Mouse (Mus musculus) bone marrow, adult 2 months (tissue): Measurements from ENCODE around the gene Tulp3. TPM values are rescaled to one million over a fixed set of nuclear protein-coding genes. Genes with fewer than 3 reads are reported as not detected.
A peak's percentile ranks its signal among the peaks of the same experiment; 100 is the strongest.
"Not testable (repeated sequence)": the region's sequence is repeated elsewhere in the genome, so short reads cannot be mapped to it uniquely, and the experiment has no call there.

Experiments
- H3K27ac ChIP-seq: fragments of 200-500 bp; 2 replicates; pipeline ENCODE4 v1.5.1; 2012; ENCODE audit warnings: low read depth, mild to moderate bottlenecking, control low read depth, inconsistent platforms, low read length; ENCODE audit not compliant: control insufficient read depth, poor library complexity, insufficient read depth
- H3K4me1 ChIP-seq: fragments of 200-500 bp; 2 replicates; pipeline ENCODE4 v1.6.1; 2011; ENCODE audit warnings: low read length; ENCODE audit not compliant: control insufficient read depth, insufficient read depth
- H3K4me3 ChIP-seq: fragments of 200-500 bp; replicated peaks from 2 replicates; pipeline ENCODE3; 2011; ENCODE audit warnings: mild to moderate bottlenecking, low read depth, low read length, control low read depth; ENCODE audit not compliant: control insufficient read depth
- CTCF ChIP-seq: fragments of 200-500 bp; IDR thresholded peaks from 2 replicates; pipeline ENCODE4 v1.5.1; 2011; ENCODE audit warnings: low read length, control low read depth; ENCODE audit not compliant: control insufficient read depth, insufficient read depth
- POLR2A ChIP-seq: fragments of 200-500 bp; IDR thresholded peaks from 2 replicates; pipeline ENCODE4 v1.6.1; 2011; ENCODE audit warnings: low read depth, mild to moderate bottlenecking, control low read depth, low read length, borderline replicate concordance; ENCODE audit not compliant: control insufficient read depth
- WGBS: fragments of 180-500 bp; shearing (Covaris S2); methylation state at CpG from one replicate; pipeline ENCODE4 v1.1.7; 2018; 5-methylcytosine and 5-hydroxymethylcytosine counted together
- polyA plus RNA-seq: library from polyadenylated mRNA; stranded (reverse); fragments of >200 nt; gene quantifications from 2 replicates; pipeline ENCODE4 v1.2.4, GENCODE M21; 2011; ENCODE audit warnings: low replicate concordance; ENCODE audit not compliant: missing spikeins, insufficient read depth, insufficient read length

Gene Tulp3
- polyA plus RNA-seq, 1 experiment = 7.1 TPM

DNA sequence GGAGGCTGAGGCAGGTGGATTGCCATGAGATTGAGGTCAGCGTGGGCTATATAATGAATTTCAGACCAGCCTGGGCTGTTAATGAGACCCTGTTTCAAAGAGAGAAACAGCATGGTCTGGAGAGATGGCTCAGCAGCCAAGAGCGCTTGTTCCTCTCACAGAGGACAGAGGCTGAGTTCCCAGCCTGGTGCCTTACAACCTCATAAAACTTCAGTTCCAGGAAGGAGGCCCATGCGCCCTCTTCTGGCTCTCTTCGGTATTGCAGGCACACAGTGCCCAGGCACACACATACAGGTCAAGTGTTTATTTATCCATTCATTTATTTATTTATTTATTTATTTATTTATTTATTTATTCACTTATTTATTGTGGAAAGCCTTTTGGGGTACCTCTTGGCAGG lies 47.3 kb downstream of the Tulp3 start:
- peak; percentile 80 for TF ChIP-seq CTCF
- no peak for TF ChIP-seq POLR2A
- no peak overlapping the region for H3K27ac ChIP-seq
- no peak overlapping the region for H3K4me3 ChIP-seq
- no peaks in the 10 kb centered on the region for H3K4me1 ChIP-seq
- 27% methylated on average over 4 of the region's 4 CpGs for WGBS

GRCm38 (mm10) chr6:128304801-128305200 lies 50.9 kb downstream of the Tulp3 start:
- H3K27ac ChIP-seq = no peak overlapping the region
- 70% methylated on average over 4 of the region's 4 CpGs for WGBS
- no peak for TF ChIP-seq POLR2A
- TF ChIP-seq CTCF = no peak
- no peaks in the 10 kb centered on the region for H3K4me1 ChIP-seq
- H3K4me3 ChIP-seq = no peak overlapping the region

DNA sequence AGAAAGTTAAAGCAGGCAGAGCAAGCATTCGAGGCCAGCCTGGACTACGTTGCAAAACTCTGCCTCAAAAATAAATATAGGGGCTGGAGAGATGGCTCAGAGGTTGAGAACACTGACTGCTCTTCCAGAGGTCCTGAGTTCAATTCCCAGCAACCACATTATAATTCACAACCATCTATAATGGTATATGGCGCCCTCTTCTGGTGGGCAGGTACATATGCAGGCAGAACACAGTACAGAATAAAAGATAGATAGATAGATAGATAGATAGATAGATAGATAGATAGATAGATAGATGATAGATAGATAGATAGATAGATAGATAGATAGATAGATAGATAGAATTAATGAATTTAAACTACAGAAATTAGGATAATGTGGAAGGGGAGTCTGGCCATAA lies 53.0 kb downstream of the Tulp3 start:
- not testable (repeated sequence) for H3K4me1 ChIP-seq, H3K27ac ChIP-seq, H3K4me3 ChIP-seq
- WGBS = 81% methylated on average over 3 of the region's 3 CpGs

DNA sequence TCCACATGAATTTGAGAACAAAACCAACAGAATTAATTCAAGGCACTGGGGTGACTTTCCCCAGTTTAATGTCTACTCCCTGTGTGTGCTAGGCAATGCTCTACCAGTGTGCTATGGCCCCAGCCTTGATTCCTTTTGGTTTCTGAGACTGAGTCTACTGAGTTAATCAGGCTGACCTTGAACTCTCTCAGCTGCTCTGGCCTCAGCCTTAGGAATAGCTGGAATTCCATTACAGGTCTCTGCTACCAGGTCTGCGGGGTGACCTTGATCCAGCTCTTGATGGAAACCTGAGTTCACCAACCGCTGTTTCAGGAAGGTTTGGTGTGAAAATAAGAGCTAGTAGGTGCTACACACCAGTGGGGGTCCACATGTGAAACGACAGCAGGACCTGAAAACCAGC lies 53.8 kb downstream of the Tulp3 start:
- H3K27ac ChIP-seq = no peak overlapping the region
- no peak overlapping the region for H3K4me3 ChIP-seq
- H3K4me1 ChIP-seq = no peaks in the 10 kb centered on the region
- WGBS = 71% methylated on average over 3 of the region's 3 CpGs
- TF ChIP-seq CTCF (no peak), POLR2A (no peak)

GRCm38 (mm10) chr6:128301458-128301857 lies 54.2 kb downstream of the Tulp3 start:
- Histone ChIP-seq H3K4me1 (no peaks in the 10 kb centered on the region), H3K4me3 (no peak overlapping the region), H3K27ac (no peak overlapping the region)
- 54% methylated on average over 11 of the region's 11 CpGs for WGBS
- TF ChIP-seq CTCF (no peak), POLR2A (no peak)

GRCm38 (mm10) chr6:128300134-128301001 lies 55.3 kb downstream of the Tulp3 start, which contains the start of gene Tead4:
Tead4 (minus strand) TSS chr6:128300823.
- WGBS = 1% methylated on average over 80 of the region's 81 CpGs
- no peaks in the 10 kb centered on the region for H3K4me1 ChIP-seq
- TF ChIP-seq POLR2A = no peak
- no peak for TF ChIP-seq CTCF
- no peak within 1 kb of the TSS for H3K4me3 ChIP-seq
- no peak within 1 kb of the TSS; the same call in 1 of the 2 replicates for H3K27ac ChIP-seq

- no peak overlapping the region for H3K4me3 ChIP-seq
- WGBS = 3% methylated on average over 25 of the region's 25 CpGs
- no peaks in the 10 kb centered on the region for H3K4me1 ChIP-seq
- no peak for TF ChIP-seq POLR2A
- no peak for TF ChIP-seq CTCF
- H3K27ac ChIP-seq = no peak overlapping the region; the same call in 1 of the 2 replicates
Observed at GRCm38 (mm10) chr6:128299292-128300133, 56.1 kb downstream of the Tulp3 start.

DNA sequence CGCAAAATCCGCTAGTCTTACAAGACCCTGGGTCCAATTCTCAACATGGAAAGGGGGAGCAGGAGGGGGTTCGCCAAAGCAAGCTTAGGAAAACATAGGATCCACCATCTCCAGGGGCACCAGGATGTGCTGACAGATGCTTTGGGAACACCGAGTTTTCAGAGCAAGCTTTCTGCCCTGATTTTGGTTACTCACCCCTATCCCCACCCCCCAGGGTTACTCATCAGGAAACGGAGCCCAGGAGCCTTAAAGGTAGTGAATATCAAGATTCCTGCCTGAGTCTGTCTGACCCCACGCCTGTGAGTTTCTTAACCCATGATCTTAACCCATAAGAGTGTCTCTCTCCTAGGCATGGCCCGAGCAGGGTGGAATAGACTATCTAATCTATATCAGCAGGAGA lies 57.4 kb downstream of the Tulp3 start:
- no peak overlapping the region for H3K4me3 ChIP-seq
- 49% methylated on average over 7 of the region's 7 CpGs for WGBS
- TF ChIP-seq CTCF (no peak), POLR2A (no peak)
- H3K4me1 ChIP-seq = no peaks in the 10 kb centered on the region
- no peak overlapping the region for H3K27ac ChIP-seq
